Mouse (Mus musculus): ENCODE data around the gene Tat.
"Not testable (repeated sequence)": the region's sequence is repeated elsewhere in the genome, so short reads cannot be mapped to it uniquely, and the experiment has no call there.

Gene Tat

DNA sequence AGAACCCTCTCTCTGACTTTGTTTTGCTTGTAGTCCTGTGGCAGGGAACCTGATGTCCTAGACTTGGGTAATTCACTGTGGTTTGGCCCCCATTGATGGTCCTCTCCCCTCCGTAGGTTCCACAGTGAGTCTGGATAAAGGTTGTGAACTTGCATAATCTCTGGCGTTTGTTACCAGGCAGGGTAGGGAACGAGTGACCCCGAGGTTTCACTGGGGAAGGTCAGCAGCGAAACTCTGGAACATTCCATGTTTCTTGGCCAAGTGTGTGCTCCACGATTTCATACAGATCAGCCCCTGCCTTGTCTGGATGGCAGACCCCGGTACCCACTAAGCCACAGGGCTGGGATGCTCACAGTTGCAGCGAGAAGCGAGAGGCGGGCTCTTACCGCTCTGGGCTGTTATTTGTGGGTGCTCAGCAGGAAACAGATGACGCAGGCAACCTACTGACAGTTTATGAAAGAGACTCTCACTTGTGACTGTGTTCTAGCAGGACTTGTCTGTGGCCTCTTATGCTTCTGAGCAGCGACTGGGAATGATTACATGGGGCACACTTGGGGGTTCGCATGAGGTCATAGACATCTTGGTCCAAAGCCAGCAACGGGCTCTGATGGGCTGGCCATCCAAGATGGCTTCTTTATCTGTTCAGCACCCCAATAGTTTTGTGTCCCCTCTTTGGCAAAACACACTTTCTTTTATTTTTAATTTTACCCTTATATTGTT, 7.7 kb upstream of the Tat start:
- in situ Hi-C loops (cut with MboI; ENCODE audit: unreplicated experiment in 2 of 2): no loop called here

DNA sequence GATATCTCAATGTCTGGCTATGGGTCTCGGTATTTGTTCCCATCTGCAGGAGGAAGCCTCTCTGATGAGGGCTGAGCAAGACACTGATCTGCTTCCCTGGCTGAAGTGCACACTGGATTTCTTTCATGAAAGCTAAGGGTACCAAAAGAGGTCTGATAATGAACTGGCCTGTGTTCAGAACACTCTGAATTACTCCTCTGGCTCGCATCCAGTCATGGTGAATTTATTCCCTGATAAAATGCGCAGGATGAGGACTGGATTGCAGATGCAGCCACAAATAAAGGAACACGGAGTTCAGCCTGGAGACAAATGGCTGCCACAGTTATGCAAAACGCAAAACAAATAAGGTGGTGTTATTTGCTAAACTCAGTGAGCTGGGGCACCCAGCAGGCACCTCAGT, 6.3 kb upstream of the Tat start:
- in situ Hi-C loops (cut with MboI; ENCODE audit: unreplicated experiment in 2 of 2): no loop called here

DNA sequence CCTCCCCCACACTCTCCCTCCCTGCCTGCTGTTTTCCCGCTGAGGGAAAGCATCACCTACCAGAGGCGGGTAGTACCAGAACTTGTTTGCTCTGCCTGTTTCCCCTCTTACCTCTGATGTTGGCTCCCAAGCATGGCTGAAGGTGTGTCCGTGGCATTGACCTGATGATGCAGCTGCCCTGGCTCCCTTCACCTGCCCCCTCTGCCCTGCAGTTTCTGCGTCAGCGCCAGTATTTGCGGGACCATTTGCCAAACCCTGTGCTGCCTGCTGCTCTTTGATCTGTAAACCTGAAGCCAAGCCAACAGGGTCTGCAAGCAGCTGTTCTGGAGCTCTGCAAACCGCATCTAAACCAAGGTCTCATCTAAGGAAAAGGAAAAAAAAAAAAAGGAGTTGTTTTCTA, 3.9 kb upstream of the Tat start:
- in situ Hi-C loops (cut with MboI; ENCODE audit: unreplicated experiment in 2 of 2): no loop called here

DNA sequence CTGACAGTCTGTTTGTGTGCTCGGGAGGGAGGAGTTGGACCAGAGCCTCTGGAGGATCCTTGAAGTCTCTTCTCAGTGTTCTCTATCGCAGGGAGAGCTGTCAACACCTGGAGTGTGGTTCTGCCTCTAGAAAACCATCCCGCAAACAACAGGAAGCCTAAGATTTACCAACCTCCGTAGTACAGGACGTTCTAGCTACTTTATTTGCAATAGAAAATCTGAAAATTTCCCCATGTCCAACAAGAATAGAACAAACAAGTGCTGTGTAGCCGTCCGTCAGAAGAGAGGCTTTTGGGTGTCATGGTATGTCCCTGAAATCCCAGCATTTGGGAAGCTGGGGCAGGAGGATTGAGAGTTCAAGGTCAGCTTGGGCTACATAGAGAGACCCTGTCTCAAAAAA, 2.5 kb upstream of the Tat start:
- in situ Hi-C loops (cut with MboI; ENCODE audit: unreplicated experiment in 2 of 2): no loop called here

DNA sequence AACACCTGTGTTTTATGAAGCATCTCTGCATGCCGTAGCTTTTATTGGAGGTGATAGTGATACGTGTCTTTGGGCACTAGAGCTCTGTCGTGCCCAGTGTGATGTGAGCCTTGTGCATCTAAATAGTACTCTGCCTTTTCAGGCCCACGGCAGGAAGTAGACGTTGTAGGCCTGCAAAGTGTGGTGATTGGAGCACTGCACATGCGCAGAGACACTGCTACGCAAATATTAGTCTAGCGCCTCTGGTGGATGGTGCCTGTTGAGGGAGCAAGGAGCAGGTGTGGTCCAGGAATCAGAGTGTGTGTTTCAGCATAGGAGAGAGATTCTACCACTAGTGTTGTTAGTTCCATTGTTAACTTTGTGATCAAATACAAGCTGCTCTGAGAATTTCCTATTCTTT, 1.1 kb upstream of the Tat start:
- in situ Hi-C loops (cut with MboI; ENCODE audit: unreplicated experiment in 2 of 2): no loop called here

DNA sequence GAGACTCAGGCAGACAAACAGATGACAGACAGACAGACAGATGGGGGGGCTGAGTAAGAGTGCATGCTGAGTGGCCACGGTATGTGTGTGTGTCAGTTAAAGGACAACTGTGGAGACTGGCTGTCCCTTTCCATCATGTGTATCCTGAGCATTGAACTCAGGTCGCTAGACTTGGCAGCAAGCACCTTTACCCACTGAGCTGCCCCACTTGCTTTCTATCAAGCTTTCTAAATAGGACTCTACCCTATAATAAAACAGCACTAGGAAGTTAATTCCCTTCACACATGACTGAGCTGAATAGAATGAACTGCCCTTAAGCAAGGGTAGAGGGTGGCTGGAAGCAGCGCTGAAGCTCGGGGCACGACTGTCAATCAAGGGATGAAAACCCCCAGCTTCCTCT, 1.9 kb downstream of the Tat start:
- in situ Hi-C loops (cut with MboI; ENCODE audit: unreplicated experiment in 2 of 2): no loop called here

DNA sequence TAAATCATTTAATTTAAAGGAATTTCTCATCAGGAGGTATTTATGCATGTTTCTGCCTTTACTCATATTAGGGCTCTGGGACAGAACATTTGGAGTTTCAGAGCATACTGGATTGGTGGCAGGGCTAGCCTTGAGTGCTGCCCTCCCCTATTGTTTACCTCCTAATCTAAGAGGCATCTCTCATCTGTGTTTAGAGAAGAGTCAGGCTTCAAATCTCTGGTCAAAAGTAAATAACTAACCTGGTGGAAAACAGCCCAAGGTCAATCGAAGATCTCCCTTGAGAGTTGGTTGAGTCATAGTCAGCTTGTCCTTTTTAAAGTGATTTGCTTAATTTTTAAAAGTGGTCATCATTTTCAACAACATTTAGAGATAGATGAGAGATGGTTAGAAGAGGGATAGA, 2.7 kb downstream of the Tat start:
- in situ Hi-C loops (cut with MboI; ENCODE audit: unreplicated experiment in 2 of 2): no loop called here

DNA sequence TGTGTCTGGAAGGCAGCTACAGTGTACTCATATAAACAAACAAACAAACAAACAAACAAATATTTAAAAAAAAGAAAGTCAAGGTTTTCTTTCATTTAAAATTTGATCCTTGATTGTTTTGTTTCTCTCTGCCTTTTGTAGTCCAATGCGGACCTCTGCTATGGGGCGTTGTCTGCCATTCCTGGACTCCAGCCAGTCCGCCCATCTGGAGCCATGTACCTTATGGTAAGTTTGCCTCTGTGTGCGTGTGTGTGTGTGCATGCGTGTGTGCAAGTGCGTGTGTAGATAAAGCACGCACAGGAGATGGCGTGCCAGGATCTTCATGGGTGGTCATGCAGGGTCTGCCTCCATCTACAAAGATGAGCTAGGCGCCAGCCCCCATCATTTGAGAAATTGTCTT, 7.1 kb downstream of the Tat start:
- in situ Hi-C loops (cut with MboI; ENCODE audit: unreplicated experiment in 2 of 2): no loop called here

DNA sequence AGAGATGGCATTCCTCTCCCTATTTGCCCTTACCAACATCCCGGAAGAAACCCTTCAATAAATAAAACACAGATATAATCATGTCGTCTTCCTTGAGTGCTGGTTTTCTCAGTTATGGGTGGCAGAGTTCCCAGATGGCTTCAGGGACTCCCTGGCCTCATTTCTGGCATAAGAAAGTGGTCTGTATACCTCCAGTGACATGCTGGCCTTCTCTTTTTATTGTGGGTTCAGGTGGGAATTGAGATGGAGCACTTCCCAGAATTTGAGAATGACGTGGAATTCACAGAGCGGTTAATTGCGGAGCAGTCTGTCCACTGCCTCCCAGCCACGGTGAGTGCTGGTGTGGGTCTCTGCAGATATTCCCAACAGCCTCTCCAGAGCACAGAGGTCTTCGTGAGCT, 7.8 kb downstream of the Tat start:
- in situ Hi-C loops (cut with MboI; ENCODE audit: unreplicated experiment in 2 of 2): no loop called here

DNA sequence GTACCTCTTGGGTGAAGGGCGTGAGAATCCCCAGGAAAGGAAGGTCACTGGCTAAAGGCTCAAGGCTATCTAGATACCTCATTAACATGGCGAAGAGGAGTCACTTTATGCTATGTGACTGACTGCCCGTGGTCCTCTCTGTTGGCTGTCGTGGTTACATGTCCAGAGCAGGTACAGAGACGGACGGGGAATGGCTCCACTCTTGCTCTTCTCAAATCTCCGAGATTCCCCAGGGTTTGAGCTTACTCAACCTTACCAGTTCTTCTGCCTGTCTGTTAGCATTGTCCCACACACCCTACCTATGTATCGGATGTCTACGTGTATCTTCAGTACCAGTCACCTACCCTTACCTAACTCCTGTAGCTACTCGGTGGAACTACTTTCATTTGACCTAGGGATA, 9.7 kb downstream of the Tat start:
- in situ Hi-C loops (cut with MboI; ENCODE audit: unreplicated experiment in 2 of 2): loop anchor here (5.0 to 10.0 kb wide), 3 partner anchors 53 to 148 kb away; no protein-coding TSS in a partner anchor

DNA sequence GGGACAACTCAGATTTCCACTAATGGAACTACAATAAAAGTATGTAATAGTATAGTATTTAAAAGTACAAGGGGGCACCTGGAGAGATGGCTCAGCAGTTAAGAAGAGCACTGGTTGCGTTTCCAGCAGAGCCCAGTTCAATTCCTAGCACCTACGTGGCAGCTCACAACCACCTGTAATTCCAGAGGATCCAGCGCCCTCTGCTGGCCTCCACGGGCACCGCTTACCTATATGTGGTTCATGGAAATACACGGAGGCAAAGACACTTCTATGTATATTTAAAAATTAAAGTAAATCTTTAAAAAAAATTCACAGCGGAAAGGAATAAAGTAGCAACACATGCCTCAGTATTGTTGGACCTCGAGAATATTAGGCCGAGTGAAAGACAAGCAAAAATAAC, 12.7 kb downstream of the Tat start:
- in situ Hi-C loops (cut with MboI; ENCODE audit: unreplicated experiment in 2 of 2): loop anchor here (5.0 to 10.0 kb wide), 3 partner anchors 56 to 151 kb away; no protein-coding TSS in a partner anchor

DNA sequence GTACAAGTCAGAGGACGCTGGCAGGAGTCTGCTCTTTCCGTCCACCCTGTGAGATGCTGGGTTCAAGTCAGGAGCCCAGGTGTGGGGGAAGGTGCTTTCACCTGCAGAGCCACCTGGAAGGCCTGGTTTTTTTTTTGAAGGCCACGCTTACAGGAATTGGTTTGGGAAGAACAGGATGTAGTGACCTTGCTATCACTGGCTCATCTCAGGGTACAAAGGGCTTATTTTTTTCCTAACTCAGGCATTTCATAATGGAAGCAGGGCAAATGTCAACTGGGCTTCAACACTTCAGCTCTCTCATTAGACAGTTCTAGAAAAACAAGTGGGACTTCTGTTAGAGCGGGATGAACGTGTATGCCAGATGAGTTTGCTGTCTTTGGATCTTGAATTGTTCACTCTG, 14.1 kb downstream of the Tat start:
- in situ Hi-C loops (cut with MboI; ENCODE audit: unreplicated experiment in 2 of 2): loop anchor here (5.0 to 10.0 kb wide), 3 partner anchors 57 to 152 kb away; no protein-coding TSS in a partner anchor

DNA sequence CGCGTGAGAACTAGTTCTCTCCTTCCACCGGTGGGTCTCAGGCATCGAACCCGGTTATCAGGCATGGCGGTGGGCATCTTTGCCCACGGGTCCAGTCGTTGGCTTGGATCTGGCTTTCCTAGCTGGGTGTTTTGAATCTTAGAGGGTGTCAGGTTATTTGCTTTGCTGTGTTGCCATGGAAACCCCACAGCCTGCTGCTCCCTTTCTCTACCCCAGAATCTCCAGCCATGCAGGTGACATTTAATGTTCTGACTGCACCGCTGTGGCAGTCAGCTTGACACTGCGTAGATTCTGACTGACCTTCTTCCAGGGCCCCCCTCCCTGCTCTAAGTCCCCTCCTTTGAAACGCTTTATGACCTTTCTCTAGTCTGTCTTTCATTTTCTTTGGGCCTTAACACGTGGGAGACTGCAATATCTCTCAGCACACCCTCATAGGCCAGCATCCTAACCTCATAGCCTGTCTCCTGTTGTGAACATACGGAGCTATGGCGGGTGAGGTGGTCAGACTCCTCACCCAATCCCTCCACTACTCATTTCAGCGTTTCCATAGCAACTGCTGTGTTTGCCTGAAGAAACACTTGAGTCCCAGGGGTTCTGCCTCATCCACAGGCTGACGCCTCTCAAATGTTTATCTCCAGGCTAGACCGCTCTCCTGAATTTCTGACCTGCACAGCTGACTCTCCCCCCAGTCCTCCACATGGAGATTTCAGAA, 16.2 kb downstream of the Tat start:
- in situ Hi-C loops (cut with MboI; ENCODE audit: unreplicated experiment in 2 of 2): loop anchor here in 1 of 2 experiments (10.0 kb wide), 1 partner anchor 152 kb away; no protein-coding TSS in a partner anchor

DNA sequence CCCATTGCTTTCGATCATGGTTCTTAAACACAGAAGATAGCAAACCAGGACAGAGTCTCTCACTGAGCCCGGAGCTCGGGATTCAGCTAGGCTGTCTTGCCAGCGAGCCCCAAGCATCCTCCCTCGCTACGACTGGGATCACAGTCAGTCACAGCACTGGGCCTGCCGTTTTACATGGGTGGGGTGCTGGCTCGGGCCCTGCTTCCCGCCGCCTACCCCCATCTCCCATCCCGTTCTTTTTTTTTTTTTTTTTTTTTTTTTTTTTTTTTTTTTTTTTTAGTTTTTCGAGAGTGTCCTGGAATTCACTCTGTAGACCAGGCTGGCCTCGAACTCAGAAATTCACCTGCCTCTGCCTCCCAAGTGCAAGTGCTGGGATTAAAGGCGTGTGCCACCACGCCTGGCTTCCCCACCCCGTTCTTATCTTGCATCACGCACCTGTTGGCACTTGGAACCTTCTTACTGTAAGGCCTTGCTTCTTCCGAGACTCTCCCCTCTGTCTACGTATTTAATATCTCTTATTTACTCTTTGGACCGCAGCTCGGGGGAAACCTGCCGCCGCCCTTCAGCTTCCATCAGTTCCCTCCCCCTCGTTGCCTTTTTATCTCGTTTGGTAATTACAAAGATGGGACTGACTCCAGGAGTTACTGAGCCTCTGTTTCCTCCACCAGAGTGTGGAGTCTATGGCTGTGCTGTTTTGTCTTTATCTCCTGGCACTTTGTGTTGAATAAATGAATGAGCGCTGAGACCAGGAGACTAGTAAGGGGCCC, 18.2 kb downstream of the Tat start:
- in situ Hi-C loops (cut with MboI; ENCODE audit: unreplicated experiment in 2 of 2): loop anchor here in 1 of 2 experiments (10.0 kb wide), 1 partner anchor 154 kb away; no protein-coding TSS in a partner anchor

DNA sequence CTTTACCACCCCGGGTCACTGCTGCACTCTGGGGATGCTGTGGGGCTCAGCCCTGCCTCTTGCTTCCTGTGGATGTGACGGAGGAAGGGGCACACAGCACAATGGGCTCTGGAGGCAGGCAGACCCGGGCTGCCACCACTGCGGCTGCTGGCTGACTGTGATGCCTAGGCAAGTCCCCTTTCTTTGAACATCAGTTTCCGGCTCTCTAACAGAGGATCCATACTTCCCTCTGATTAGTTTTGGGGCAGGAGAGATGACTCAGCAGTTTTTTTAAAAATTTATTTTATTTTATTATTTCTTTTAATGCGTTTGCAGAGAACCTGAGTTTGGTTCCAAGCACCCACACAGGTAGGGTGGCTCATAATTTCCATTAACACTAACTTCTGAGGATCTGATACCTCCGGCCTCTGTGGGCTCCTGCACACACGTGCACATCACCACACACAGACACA, 18.8 kb downstream of the Tat start:
- in situ Hi-C loops (cut with MboI; ENCODE audit: unreplicated experiment in 2 of 2): loop anchor here in 1 of 2 experiments (10.0 kb wide), 1 partner anchor 154 kb away; no protein-coding TSS in a partner anchor

DNA sequence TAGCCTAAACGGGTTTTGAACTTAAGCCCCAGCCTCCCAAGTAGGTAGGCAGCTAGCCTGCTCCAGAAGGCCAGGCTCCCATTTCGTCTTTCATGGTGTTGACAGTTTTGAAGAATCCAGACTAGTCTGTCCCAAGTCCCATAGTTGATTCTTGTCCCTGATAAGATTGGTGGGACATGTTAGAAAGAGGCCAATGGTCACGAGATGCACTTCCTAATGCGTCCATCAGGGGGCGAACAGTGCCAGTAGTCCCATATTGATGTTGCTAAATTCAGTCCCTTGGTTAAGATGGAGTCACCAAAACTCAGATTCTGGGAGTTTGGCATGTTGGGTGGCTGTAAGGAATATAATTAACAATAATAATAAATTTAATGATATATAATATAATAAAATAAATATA, 20.6 kb downstream of the Tat start:
- in situ Hi-C loops (cut with MboI; ENCODE audit: unreplicated experiment in 2 of 2): no loop called here

DNA sequence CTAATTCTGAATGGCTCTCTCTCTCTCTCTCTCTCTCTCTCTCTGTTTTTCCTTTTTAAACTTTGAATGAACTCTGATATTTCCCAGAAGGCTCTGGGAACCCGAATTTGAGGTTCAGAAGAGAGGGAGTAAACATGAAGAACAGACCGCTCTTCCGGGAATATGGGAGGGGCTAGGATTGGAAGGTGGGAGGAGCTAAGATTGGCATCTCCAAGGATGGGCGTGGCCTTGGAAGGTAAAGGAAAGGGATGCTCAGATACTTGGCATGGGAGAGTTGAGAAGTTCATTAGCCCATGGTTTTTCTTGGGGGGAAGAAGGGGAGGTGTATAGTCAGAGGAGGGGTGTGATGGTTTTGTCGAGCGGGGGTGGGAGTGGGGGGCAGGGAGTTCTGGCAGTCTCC, 31.8 kb downstream of the Tat start:
- in situ Hi-C loops (cut with MboI; ENCODE audit: unreplicated experiment in 2 of 2): no loop called here

DNA sequence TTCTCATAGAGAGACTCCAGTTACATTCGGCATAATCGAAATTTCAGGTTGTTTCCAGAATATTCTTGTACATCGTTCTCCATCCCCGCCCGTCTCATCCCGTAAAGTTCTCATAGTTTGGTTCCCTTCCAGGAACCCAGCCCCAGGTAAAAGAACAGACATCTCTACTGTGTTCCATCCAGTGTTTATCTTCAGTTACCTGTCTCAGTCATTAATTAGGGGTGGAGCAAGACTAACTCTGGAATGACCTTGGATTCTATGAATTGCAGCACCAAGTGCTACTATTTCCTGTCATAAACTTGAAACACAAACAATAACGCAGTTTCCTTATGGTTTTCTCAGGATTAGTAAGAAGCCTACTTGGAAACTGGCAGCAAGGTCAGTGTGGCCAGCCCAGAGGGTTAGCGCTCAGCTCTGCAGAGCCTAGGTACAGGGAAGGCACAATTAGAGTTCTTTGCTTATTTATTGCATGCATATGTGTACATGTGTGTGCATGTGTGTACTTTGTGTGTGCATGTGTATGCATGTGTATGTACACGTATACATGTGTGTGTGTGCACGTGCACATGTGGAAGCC, 32.6 kb downstream of the Tat start:
- in situ Hi-C loops (cut with MboI; ENCODE audit: unreplicated experiment in 2 of 2): no loop called here

DNA sequence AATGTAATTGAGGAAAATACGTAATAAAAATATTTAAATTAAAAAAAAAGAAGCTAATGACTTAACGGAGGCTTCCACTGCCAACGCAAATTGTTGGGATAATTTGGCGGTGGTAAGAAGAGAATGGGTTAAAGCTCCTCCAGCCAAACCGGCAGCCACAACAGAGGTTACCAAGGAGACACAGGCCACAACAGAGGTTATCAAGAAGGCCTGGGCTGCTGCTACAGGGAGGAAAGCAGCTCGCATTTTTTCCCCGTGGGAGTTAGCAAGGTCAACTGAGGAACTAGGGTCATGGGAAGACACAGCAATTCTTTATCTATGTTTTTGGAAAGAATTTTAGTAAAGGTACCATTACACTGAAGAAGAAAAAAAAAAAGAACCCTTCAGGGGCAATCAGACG, 43.5 kb downstream of the Tat start:
- in situ Hi-C loops (cut with MboI; ENCODE audit: unreplicated experiment in 2 of 2): not testable (repeated sequence)

DNA sequence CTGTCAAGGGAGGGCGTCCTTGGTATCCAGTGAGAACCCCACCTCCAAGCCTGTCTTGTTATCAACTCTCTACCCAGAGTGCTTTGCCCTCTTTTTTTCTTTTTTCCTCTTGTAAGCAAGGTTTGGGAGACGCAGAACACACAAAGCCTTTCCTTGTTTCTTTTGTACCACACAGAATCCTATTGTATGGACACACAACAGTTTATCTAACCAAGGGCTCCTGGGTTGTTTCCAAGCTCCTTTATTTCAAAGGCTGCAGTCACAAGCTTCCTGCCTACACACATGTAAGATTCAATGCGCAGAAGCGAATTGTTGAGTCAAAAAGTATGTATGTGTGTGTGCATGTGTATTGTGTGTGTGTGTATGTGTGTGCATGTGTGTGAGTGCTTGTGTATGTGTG, 44.1 kb downstream of the Tat start:
- in situ Hi-C loops (cut with MboI; ENCODE audit: unreplicated experiment in 2 of 2): no loop called here

DNA sequence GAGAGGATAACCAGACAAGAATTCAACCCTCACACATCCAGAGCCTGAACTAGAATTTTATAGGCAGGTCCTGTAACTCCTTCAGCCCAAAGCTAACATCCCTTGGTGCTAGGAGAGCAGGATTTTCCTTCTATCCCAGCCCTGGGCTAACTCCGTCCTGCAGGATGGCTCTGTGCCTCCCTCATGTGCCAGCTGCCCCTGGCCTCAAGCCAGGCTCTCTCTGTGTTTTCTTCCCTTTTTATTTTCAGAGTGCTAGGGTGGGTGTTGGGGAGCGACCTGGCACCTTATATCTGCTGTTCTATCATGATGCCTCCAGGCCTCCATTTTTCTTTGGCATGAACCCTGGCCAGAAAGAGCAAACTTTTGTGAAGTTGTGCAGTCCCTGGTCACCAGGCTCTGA, 45.9 kb downstream of the Tat start:
- in situ Hi-C loops (cut with MboI; ENCODE audit: unreplicated experiment in 2 of 2): no loop called here

Measured in v-Abl transformed pro-B cells (cell line).